Mouse (Mus musculus): ENCODE results near the gene Scn4b. TPM values are rescaled to one million over a fixed set of nuclear protein-coding genes. Genes with fewer than 3 reads are reported as not detected.

Scn4b gene
- total and polyA plus RNA-seq, 2 experiments from 2014 or later, result 0.85 to 2.2 TPM

DNA sequence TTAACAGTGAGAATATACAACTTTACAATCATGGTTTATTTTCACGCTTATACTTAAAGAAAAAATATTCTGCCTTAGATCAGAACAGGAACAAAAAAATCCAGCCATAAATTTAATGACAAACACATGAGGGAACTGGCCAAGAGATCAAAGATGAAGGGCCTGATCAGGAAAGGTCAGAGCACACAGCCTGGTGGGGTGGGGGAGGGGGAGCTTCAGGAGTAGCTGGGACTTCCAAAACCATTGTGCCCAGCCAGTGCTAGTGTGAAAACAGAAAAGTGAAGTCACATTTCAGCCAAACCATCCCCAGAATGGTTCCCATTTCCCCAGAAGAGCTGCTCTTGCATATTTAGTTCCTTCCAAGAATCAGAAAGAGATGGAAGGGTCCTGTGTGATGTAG lies 35.7 kb upstream of the Scn4b start:
- Histone ChIP-seq H3K4me3 (ENCODE audit: low read length) (no peak overlapping the region), H3K9me3 (ENCODE audit: low read length) (no peaks in the 10 kb centered on the region), H3K4me2 (ENCODE audit: low read depth, low read length) (no peak overlapping the region), H3K9ac (replicated peaks; ENCODE audit: low read length) (no peak overlapping the region), H3K27ac (no peak overlapping the region), H3K36me3 (ENCODE audit: insufficient read depth, low read length) (no peaks in the 10 kb centered on the region), H3K27me3 (ENCODE audit: insufficient read depth, low read length) (no peaks in the 10 kb centered on the region), H3K4me1 (ENCODE audit: insufficient read depth, low read length) (no peaks in the 10 kb centered on the region)
- 95% methylated on average over 1 of the region's 1 CpGs for WGBS
- ATAC-seq (no peak), DNase-seq (ENCODE audit: low spot score) (no peak)
- TF ChIP-seq CTCF (IDR thresholded peaks at IDR 0.05; ENCODE audit: low read depth), result no peak

DNA sequence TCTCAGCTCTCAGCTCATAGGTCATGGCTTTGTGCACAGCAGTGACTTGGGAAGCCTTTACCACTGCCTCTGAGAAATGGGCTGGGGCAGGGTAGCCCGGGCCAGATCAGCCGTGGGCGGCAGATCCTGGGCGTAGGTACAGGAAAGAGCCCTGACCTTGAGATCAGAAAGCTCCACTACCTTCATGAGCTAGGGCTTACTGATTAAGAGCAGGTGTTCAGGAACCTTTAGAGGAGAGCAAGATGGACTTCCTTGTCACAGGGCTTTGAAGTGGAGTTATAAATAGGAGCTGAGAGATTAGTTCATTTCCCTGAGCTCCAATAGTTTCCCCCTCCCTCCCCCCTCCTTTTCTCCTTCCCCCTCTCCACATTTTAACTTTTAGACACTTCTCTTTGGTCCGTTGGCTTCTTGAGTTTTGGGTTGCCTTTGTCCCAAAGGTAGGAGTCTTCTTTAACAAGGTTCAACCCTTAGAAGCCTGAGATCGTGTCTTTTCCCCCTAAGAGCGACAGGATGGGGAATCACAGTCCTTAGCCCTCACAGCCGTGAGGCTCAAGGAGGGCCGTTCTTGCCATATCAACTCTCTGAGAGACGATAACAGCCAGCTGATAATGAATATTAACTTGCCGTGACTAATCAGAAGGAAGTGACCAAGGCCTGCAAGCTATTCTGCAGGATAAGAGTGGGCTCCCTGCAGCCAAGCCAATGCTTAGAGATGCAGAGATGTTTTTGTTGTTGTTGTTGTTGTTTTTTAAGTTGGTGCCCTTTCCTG lies 34.8 kb upstream of the Scn4b start:
- Histone ChIP-seq H3K27me3 (ENCODE audit: insufficient read depth, low read length) (no peaks in the 10 kb centered on the region), H3K4me1 (ENCODE audit: insufficient read depth, low read length) (no peaks in the 10 kb centered on the region), H3K36me3 (ENCODE audit: insufficient read depth, low read length) (no peaks in the 10 kb centered on the region), H3K4me2 (ENCODE audit: low read depth, low read length) (no peak overlapping the region), H3K9ac (replicated peaks; ENCODE audit: low read length) (no peak overlapping the region), H3K4me3 (ENCODE audit: low read length) (no peak overlapping the region), H3K27ac (no peak overlapping the region), H3K9me3 (ENCODE audit: low read length) (no peaks in the 10 kb centered on the region)
- DNase-seq (ENCODE audit: low spot score) (no peak), ATAC-seq (no peak)
- WGBS, result 69% methylated on average over 11 of the region's 11 CpGs
- no peak for TF ChIP-seq CTCF (IDR thresholded peaks at IDR 0.05; ENCODE audit: low read depth)

DNA sequence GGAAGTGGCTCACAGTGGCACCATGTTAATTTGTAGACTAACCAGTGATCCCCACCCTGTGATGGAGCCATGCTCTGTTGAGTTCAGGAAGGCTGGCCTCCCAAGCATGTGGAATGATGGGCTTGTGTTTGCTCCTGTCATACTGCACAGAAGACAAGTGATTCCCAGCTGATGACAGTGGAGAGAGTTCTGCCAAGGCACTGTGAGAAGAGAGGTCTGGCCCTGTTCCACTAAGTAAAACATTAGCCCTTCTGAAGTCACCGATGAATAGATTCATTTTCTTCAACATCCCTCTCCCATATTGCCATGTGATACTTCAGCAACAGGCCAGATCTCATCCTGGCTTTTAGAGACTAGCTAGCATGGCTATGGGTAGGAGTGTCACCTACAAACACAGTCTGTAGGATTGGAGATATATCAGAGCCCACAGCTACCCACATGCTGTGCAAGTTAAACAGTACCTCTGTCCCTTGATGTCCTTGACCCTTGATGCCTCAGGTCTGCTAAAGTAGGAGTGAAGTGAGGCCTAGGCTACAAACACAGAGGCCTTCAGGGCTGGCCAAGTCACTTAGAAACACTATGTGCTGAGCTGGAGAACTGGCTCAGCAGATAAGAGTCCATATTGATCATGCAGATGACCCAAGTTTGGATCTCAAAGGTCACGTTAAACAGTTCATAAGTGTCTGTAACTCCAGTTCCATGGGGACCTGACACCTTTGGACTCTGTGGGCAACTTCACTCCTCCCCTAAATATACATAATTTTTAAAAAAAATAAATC lies 32.4 kb upstream of the Scn4b start:
- H3K4me2 ChIP-seq (ENCODE audit: low read depth, low read length), result no peak overlapping the region
- H3K36me3 ChIP-seq (ENCODE audit: insufficient read depth, low read length), result no peaks in the 10 kb centered on the region
- no peak overlapping the region for H3K27ac ChIP-seq
- H3K4me1 ChIP-seq (ENCODE audit: insufficient read depth, low read length), result no peaks in the 10 kb centered on the region
- ATAC-seq, result no peak
- WGBS, result 89% methylated on average over 2 of the region's 2 CpGs
- H3K27me3 ChIP-seq (ENCODE audit: insufficient read depth, low read length), result no peaks in the 10 kb centered on the region
- DNase-seq (ENCODE audit: low spot score), result no peak
- H3K9me3 ChIP-seq (ENCODE audit: low read length), result no peaks in the 10 kb centered on the region
- H3K4me3 ChIP-seq (ENCODE audit: low read length), result no peak overlapping the region
- H3K9ac ChIP-seq (replicated peaks; ENCODE audit: low read length), result no peak overlapping the region
- no peak for TF ChIP-seq CTCF (IDR thresholded peaks at IDR 0.05; ENCODE audit: low read depth)

- Histone ChIP-seq H3K9ac (replicated peaks; ENCODE audit: low read length) (peak overlapping the region; percentile 42), H3K27me3 (ENCODE audit: insufficient read depth, low read length) (no peaks in the 10 kb centered on the region), H3K4me3 (ENCODE audit: low read length) (peak overlapping the region; percentile 43), H3K27ac (peak overlapping the region; percentile 32; the same call in 1 of the 2 replicates), H3K4me1 (ENCODE audit: insufficient read depth, low read length) (peaks cover 15% of the 10 kb centered on the region), H3K36me3 (ENCODE audit: insufficient read depth, low read length) (no peaks in the 10 kb centered on the region), H3K4me2 (ENCODE audit: low read depth, low read length) (peak overlapping the region; percentile 61), H3K9me3 (ENCODE audit: low read length) (no peaks in the 10 kb centered on the region)
- WGBS, result 2% methylated on average over 14 of the region's 14 CpGs
- TF ChIP-seq CTCF (IDR thresholded peaks at IDR 0.05; ENCODE audit: low read depth), result no peak
- ATAC-seq (peak; percentile 65), DNase-seq (ENCODE audit: low spot score) (peak; percentile 89)
Observed at GRCm38 (mm10) chr9:45115706-45116105, 22.5 kb upstream of the Scn4b start.

DNA sequence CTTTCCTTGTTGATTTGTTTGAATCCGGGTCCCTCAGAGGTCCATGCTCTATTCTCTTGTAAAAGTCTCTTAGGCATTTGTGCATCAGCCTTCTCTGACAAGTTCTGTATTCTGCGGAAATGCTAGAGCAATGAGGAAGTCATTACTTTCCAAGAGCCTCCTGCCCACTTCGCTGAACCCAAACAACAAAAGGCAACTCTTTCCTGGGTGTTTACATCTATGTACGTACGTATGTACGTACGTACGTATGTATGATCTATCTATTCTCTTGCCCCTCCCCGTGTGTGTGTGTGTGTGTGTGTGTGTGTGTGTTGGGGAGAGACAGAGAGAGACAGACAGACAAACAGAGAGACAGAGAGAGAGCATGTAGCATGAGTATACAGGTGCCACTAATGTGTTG lies 21.4 kb upstream of the Scn4b start:
- Histone ChIP-seq H3K4me3 (ENCODE audit: low read length) (no peak overlapping the region), H3K27me3 (ENCODE audit: insufficient read depth, low read length) (no peaks in the 10 kb centered on the region), H3K36me3 (ENCODE audit: insufficient read depth, low read length) (no peaks in the 10 kb centered on the region), H3K9me3 (ENCODE audit: low read length) (no peaks in the 10 kb centered on the region), H3K4me1 (ENCODE audit: insufficient read depth, low read length) (peaks cover 16% of the 10 kb centered on the region), H3K9ac (replicated peaks; ENCODE audit: low read length) (no peak overlapping the region), H3K4me2 (ENCODE audit: low read depth, low read length) (no peak overlapping the region), H3K27ac (no peak overlapping the region)
- DNase-seq (ENCODE audit: low spot score), result no peak
- 71% methylated on average over 9 of the region's 9 CpGs for WGBS
- no peak for ATAC-seq
- TF ChIP-seq CTCF (IDR thresholded peaks at IDR 0.05; ENCODE audit: low read depth), result no peak

DNA sequence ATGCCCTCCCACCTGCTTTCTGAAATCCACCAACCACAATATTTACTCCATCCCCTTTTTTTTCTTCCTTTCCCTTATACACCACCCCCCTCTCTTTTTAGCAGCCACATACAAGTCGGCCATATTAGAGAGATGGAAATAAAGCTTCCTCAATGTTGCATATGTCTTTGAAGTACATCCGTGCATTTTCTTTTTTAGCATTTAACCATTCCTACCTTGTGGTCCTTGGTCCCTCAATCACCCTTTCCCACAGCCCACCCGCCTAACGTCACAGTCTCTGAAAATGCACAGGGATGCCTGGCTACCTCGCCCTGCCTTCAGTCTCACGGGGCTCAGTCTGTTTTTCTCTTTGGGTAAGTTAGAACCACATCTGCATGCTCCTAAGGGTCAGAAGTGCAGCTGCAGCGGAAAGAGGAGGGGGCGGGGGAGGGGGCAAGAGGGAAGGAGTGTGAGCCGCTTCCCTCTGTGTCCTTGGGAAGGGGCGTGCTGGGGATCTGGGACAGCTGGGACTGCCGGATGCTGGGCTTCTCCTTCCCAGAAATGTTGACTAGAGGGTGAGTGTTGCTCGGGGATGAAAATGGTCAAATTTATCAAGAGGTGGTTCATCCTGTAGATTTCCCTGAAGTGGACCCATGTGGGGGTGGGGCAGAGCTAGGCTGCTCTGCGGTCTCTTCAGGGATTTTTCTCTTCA lies 20.3 kb upstream of the Scn4b start, which contains the start of gene Scn2b:
Gene Scn2b, plus strand, starts transcription at position 42 of the 691 bp plus-strand sequence.
- ATAC-seq (peak; percentile 74), DNase-seq (ENCODE audit: low spot score) (peak; percentile 66)
- no peak for TF ChIP-seq CTCF (IDR thresholded peaks at IDR 0.05; ENCODE audit: low read depth)
- peaks cover 21% of the 10 kb centered on the region for H3K4me1 ChIP-seq (ENCODE audit: insufficient read depth, low read length)
- no peaks in the 10 kb centered on the region for H3K27me3 ChIP-seq (ENCODE audit: insufficient read depth, low read length)
- peak within 1 kb of the TSS; percentile 94 for H3K27ac ChIP-seq
- no peaks in the 10 kb centered on the region for H3K36me3 ChIP-seq (ENCODE audit: insufficient read depth, low read length)
- peak within 1 kb of the TSS; percentile 96 for H3K9ac ChIP-seq (replicated peaks; ENCODE audit: low read length)
- peak within 1 kb of the TSS; percentile 73 for H3K4me3 ChIP-seq (ENCODE audit: low read length)
- H3K4me2 ChIP-seq (ENCODE audit: low read depth, low read length), result peak within 1 kb of the TSS; percentile 71
- no peaks in the 10 kb centered on the region for H3K9me3 ChIP-seq (ENCODE audit: low read length)
- under 1% methylated on average over 13 of the region's 13 CpGs for WGBS
